Mouse (Mus musculus) layer of hippocampus, postnatal 14 days (tissue): Measurements from ENCODE around the gene Aifm2. TPM values are rescaled to one million over a fixed set of nuclear protein-coding genes. Genes with fewer than 3 reads are reported as not detected.

Source experiments
- DNase-seq, 2 experiments: peaks; one replicate each; pipeline ENCODE4 v3.0.0; 2021 to 2022; ENCODE audit warnings: low spot score in 2 of 2, mixed read lengths in 1 of 2
- long read RNA-seq, 2 experiments: library from polyadenylated mRNA; stranded (forward); transcript quantifications; one replicate each; pipeline ENCODE4 v2.0.0; 2021
- total RNA-seq, 2 experiments: library from RNA; stranded (reverse); gene quantifications; 2 replicates each; pipeline ENCODE4 v1.2.3; 2021

The Aifm2 gene
- total RNA-seq: 1 to 10 TPM; 5.2 to 5.6 TPM
- long read RNA-seq, experiment 1, partial matches to known transcripts: 1 of 9 reads
- long read RNA-seq, experiment 1, other reads (novel, unspliced or antisense): 6 of 9 reads
- long read RNA-seq, experiment 2, transcript Aifm2-203 (9 exons, 3,086 nt): major isoform, 6 of 13 reads
- long read RNA-seq, experiment 2, partial matches to known transcripts: 2 of 13 reads
- long read RNA-seq, experiment 2, other reads (novel, unspliced or antisense): 0 of 13 reads

DNA sequence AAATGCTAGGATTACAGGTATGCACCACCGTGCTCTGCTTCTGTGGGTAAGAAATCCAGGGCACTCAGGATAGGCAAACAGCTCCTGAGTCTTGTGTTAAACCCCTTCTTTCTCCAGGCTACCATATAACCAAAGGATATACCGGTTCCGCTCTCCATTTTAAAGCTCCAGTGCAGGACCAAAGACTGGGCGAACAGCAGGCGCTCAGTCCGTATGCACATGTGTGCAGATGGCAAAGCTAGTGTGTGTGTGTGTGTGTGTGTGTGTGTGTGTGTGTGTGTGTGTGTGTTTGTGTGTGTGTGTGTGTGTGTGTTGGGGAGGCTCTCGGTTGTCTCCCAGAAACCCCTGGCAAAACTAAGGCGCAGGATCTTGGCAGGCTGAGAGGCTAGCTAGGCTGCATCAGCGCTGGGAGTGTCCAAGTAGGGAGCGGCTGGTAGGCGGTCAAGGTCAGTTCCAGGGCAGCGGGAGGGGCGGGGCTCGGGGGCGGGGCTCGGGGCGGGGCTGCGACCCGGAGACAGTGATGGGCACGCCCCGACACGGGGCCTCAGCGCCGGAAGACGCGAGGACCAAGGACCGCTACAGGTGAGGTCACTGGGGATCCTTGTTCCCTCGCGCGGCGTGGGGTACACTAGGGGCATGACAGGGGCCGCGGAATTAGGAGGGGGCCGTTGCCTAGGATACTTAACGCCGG is at the start of gene Aifm2:
Gene Aifm2 (plus strand): TSS at position 493 of the 691 bp plus-strand sequence.
- no peak for DNase-seq

DNA sequence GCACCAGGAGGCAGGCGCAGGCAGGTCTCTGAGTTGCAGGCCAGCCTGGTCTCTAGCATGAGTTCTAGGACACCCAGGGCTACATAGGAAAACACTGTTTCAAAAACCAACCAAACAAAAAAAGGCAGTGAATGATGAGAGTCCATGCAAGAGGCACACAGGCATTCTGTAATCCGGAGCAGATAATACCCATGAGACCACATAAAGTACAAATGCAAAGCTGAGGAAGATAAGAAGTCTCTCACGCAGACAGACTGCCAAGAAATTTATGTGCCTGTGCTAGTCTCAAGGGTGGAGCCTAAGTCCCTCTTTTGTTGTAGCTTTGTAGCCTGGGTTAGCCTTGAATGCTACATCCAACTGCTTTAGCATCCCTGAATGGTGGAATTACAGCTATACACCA is 49.4 kb upstream of the Aifm2 start:
- DNase-seq: no peak

DNA sequence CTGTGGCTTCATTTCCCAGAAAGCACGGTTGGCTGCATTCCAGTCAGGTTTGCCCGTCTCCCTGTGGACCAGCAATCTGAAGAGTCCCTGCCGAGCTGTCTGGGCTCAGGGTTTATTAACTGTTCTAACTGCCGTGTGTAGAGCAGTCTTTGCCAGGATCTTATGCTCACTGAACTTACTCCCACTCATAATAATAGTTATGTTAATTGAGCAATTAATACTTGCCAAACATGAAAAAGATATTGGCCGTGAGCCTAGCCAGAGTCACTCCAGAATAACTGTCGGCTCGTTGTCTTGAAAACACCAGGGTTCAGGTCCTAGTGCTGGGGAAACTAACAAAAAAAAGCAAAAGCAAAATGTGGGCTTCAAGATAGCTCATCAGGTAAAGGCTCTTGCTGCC is 45.8 kb upstream of the Aifm2 start:
- DNase-seq: peak in 1 of 2 experiments; percentile 54

DNA sequence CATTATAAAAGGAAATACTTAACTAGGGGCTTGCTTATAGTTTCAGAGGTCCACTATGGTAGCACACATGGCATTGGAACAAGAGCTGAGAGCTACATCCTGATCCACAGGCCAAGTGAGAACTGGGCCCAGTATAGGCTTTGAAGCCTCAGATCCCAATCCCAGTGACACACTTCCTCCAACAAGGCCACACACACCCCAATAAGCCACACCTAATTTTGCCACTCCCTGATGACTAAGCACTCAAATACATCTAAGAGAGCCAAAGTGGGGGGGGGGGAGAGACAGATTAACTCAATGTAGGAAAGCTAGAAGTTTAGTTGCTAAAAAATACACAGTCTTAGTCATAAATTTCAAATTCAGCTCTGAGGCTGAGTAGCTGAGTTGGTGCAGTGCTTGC is 45.2 kb upstream of the Aifm2 start:
- no peak for DNase-seq

DNA sequence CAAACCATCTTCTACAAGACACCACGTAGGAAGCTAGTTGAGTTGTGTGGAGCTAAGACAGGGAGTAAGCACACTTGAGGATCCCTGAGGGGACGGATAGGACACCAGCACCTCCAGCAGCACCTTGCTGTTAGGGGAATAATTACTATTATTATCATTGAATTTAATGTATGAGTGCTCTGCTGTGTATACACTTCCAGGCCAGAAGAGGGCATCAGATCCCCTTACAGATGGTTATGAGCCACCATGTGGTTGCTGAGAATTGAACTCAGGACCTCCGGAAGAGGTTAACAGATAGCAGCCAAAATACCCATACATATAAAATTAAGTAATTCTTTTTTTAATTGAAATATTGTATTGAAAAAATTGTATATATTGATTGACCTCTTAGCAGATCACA is 44.3 kb upstream of the Aifm2 start:
- no peak for DNase-seq

DNA sequence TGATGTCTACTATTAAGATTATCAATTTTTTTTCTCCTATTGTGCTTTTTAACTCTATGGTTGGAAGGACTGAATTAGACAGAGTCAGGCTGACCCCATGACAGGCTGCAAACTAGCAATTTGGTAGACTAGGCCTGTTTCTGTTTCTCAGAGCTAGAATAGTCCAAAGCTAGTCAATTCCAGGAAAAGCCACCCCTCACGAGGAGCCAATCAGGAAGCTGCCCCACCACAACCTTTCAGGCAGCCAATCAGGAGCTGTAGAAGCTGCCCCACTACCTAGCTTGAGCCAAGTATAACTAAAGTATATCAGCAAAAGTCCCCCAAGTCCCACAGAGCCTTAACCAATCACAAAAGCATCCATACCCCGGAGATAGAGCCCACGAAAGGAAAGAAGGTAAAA is 39.1 kb upstream of the Aifm2 start:
- no peak for DNase-seq

DNA sequence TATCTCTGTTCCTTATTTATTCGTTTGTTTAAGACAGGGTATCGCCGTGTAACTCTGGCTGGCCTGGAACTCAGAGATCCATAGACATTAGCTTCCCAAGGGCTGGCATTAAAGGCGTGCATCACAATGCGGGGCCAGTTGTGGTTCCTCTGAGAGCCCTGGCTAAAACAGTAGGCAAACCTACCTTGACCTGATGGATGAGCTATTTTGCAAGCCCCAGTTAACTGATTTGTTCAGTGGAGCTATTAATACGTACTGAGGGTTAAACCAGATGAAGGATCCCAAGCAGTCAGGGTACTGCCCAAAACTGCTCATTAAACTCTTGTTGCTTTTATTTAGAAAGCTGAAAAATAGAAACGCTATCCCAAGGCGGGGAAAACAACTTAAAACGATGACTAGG is 35.5 kb upstream of the Aifm2 start:
- no peak for DNase-seq

DNA sequence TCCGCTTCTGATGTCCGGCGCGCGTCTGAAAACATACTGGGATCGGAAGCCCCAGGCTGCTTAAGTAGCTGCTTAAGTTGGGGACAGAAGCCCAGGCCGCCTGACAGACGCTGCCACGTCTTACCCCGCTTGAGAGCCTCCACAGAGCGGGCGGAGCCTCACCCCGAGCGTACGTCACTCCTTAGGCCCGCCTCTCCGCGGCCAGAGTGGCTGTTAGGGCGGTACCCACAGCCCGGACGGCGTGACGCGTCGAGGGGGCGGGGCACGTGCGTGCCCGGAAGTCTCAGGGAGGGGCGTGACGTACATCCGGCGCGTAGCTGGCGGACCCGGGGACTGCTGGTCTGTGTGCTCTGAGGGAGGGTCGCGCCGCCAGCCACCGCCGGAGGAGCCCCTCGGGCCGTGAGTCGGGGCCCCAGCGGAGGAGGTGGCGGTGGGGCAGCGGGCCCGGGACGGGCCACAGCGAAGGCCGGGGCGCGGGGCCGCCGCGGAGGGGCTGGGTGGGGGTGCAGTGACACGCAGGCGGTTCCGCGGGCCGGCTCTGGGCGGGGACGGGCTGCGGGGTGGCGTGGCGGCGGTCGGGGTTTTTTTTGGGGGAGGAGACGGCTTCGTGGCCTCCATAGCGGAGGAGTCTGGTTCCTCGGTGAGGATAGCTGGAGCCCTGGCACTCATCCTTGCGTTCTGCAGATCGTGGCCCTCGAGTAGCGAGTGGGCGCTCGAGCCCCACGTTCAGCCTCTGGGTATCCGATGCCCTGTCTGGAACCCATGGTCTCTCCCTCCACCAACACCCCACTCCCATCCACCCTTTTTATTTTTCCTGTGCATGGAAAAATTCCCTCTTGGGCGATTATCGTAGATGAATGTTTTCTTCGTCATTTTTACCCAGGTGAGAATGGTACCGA is 34.8 kb upstream of the Aifm2 start, which contains the start of gene Sar1a:
Gene Sar1a (plus strand): TSS at position 285 of the 899 bp plus-strand sequence.
- DNase-seq: peak; percentile 97 to 98

DNA sequence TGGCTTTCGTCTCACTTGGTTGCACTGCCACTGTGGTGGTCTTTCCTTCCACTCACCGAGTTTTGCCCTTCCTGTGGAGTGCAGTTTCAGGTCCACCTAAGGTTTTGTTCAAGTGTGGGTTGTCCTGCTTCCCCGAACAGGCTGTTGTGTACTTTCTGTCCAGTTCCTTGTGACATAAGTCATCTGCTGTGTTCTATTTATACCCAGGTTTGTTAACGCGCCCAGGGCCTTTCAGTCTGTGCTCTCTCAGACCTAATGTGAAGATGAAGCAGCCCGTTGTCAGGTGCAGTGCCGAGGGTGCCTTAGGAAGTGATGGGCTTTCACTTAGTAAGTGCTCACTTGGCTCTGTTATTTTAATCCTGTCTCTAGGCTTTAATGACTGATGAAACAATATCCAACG is 25.7 kb upstream of the Aifm2 start:
- no peak for DNase-seq

DNA sequence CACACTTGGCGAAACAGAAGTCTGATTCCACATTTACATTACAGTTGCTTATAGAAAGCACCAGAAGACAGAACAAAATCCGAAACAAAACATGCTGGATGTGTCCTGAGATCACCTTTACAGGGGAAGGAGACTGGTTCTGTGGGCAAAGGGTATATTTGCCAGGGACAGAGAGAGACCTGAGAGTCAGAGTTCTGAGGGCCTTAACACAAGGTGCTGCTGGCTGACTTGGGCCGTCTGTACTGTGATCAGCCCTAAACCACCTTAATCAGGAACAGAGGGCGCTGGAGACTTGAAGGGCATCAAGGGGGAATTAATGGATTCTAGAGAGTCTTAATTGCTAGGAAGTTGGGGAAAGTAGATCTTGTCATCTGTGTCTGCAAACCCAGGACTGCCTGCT is 21.5 kb upstream of the Aifm2 start:
- no peak for DNase-seq

DNA sequence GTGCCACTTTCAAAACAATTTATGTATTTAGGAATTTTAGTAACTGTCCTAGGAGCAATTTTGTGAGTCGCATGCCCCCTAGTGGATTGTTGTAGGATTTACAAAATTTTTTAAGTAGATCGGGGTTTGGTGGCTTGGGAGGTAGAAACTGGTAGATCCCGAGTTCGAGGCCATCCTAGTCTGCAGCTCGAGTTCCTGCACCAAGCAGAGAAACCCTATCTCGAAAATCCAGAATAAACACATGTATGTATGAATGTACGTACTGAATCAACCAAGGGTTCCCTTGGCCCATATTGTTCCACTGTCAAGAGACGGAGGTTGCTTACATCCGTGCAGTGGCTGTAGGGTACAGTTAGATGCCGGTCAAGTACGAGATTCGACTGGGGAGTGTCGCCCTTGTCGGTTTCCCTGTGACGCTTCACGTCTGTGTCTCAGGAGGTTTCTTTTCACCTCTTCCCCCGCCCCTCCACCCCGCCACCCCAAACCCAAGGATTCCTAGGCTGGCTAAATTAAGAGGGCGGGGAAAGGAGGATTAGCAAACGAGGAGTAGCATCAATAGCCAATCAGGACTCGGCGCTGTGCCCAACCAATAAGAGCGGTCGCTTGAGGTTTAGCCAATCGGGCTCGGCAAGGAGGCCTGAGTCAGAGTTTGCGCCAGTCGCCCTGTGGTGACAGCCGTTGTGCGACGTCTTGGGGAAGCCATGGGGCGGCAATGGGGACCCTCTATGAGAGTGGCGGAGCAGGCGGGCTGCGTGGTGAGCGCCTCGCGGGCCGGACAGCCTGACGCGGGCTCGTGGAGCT is 20.0 kb upstream of the Aifm2 start, which contains the start of gene Tysnd1:
Gene Tysnd1 (plus strand): TSS at position 645 of the 801 bp plus-strand sequence.
- DNase-seq: peak; percentile 96 to 99

DNA sequence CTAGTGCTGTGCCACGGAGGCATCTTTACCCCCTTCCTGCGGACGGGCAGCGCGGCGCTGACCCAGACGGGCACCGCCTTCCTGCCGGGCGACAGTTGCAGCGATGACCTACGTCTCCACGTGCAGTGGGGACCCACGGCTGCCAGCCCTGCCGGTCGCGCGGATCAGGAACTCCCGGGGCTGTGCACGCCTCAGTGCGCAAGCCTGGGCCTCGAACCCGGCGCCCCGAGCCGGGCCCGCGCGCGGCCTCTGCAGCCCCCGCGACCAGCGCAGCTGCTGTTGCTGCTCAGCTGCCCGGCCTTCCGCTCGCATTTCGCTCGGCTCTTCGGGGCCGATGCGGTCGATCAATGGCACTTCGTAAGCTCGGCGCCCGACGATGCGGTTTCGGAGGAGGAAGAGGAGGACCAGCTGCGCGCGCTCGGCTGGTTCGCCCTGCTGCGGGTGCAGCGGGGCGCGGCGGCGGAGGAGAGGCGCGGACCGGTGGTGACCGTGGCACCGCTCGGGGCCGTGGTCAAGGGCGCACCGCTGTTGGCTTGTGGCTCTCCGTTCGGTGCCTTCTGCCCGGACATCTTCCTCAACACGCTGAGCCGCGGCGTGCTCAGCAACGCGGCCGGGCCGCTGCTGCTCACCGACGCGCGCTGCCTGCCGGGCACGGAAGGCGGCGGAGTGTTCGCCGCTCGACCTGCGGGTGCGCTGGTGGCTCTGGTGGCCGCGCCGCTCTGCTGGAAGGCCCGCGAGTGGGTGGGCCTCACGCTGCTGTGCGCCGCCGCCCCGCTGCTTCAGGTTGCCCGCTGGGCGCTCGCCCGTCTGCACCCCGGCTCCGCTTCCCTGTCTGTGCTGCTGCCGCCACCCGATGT is 19.1 kb upstream of the Aifm2 start:
- DNase-seq: no peak

DNA sequence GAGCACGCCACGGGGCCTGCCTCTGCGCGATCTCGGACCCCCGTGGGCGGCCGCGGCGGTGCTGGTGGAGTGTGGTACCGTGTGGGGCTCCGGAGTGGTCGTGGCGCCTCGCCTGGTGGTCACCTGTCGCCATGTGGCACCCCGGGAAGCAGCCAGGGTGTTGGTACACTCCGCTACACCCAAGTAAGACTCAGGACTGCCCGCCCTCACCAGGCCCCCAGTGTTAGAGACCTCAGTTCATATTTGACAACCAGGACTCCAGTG is 18.6 kb upstream of the Aifm2 start:
- no peak for DNase-seq

DNA sequence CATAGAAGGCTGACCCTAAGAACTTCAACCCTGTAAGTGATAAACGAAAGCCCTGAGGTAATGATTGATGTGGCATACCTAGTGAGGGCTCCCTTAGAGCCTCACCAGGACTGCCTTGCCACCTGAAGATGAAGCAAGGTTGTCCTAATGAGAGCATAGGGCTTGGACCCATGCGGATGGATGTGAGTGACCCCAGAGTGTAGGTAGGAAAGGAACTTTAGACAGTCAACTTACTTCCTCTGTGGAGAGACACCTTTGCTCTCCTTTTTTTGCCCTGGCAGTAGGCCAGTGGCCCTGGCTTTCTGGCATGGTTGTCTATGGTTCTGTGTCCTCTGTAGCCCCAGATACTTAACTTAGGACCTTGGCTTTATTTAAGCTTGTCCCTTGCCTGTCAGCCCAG is 18.0 kb upstream of the Aifm2 start:
- DNase-seq: no peak

DNA sequence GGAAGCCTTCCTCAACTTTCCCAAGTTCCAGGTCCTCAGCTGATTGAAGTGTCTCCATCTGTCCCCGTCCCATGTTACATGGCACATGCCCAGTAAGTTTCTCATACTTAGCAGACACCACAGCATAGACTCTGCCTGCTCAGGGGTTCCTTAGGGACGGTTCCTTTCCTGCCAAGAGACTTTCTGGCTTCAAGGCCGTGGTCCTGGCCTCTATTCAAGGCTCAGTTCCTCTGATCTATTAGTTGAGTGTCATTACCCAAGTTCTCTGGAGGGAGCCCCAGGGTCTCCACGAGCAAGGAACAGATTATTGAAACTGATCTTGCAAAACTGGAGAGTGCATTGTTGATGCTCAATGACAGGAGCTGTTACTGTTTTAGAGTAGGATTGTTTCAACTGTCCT is 10.4 kb upstream of the Aifm2 start:
- DNase-seq: no peak

DNA sequence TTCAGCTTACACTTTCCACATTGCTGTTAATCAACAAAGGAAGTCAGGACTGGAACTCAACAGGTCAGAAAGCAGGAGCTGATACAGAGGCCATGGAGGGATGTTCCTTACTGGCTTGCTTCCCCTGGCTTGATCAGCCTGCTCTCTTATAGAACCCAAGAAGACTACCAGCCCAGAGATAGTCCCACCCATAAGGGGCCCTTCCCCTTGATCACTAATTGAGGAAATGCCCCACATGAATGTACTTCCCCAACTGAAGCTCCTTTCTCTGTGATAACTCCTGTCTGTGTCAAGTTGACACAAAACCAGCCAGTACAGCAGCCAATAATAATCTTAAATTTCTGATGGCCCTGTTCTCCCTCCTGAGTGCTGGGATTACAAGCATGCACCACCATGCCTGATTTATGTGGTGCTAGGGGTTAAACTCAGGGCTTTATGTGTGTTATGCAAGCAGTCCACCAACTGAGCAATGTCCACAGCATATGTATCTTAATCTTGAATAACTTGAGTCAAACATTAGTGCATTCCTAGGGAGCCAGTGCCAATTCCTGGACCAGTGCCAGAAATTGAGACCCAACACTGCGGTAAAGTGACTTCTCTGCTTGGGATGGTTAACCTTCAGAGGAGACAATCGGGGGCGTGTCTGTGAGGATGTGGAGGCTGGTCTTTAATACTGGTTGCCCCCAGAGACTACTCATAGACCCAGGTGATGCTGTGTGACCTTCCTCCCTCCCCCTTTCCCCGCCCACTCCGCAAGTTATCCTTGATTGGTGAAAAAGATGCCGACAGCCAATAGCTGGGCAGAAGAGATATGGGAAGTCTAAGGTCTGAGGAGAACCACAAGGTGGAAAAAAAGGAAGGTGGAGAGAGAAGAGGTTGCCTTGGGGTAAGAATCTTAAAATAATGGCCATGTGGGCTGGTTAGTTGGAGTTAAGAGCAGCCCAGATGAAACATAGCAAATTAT is 8.4 kb upstream of the Aifm2 start:
- DNase-seq: no peak

DNA sequence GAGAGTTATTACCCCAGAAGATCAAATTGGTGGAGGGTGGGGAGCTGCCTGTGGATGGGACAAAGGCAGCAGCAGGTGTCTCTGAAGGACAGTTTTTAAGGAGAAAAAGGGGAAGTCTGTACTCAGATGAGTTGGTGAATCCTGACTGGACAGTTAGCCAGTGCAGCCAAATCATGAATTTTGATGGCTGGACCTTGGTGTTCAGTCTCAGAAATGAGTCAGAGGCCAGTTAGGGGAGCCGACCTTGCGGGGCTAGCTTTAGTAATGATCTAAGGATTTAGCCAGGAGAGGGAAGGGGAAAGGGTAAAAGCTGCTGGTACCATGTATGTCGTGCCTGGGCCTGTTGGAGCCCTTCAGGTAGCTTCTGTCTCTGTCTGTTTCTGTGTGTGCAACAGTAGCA is 1.5 kb upstream of the Aifm2 start:
- no peak for DNase-seq

DNA sequence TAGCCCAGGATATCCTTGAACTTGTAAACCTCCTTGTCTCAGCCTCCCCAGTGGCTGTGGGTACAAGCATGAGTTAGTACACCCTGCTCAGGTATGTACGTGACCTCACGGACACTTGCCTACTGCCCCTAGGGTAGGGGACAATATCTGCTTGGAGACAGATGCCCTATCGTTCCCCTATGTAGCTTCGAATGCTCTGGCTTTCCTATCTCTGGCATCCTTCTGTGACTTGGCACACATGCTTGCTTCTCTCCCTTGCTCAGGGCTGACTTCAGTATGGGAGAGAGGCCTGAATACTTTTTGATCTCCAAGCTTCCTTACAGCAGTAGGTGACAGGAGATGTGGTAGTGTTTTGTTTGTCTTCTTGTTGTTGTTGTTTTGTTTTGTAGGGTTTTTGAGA is 917 bp upstream of the Aifm2 start:
- DNase-seq: no peak

DNA sequence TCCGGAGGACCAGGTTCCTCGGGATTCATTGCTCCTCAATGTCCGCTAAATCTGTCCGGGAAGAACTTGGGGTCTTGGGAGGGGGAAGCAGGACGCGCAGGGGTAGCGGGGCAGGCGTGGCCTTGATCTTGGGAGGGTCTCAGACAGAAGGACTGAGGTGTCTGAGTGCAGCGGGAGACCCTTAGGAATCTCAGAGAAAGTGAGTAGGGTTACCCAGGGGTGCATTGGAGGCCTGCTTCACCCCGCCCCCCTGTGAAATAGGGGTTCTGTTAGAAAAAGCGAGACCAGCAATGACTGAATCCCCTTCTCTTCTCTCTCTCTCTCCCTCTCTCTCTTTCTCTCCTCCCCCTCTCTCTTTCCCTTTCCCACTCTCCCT is 387 bp downstream of the Aifm2 start:
- DNase-seq: no peak
